ENCODE assay signal across 13 mouse cellular contexts in genomic region chr10:117829022-117829421, GRCm38 (mm10).
"Had no signal": no experiment of that assay in that cellular context is flagged by ENCODE, and none has a peak within 500 bp of the region (broad histone marks: within the 10 kb centered on the region; RNA-seq: fewer than 3 reads in every experiment).

No protein-coding gene starts in this region.

- H3K4me2 ChIP-seq: hindbrain, embryonic 14.5 days; kidney, embryonic 15.5 days; limb, embryonic 12.5 days; liver, embryonic 13.5 days; midbrain, embryonic 13.5 days had no signal

- H3K4me3 ChIP-seq: kidney, embryonic 15.5 days; limb, embryonic 12.5 days; liver, embryonic 13.5 days; midbrain, embryonic 13.5 days had no signal

- H3K27me3 ChIP-seq: kidney, embryonic 15.5 days; limb, embryonic 12.5 days; liver, embryonic 13.5 days; midbrain, embryonic 13.5 days had no signal

- H3K9me3 ChIP-seq: kidney, embryonic 15.5 days; limb, embryonic 12.5 days; liver, embryonic 13.5 days; midbrain, embryonic 13.5 days had no signal

- ATAC-seq: intestine, embryonic 16.5 days; midbrain, embryonic 13.5 days had no signal

- DNase-seq: kidney, postnatal 25 days; layer of hippocampus, adult 9-11 months; liver, embryonic 13.5 days; lung, adult 18-20 months; right cerebral cortex, adult 18-20 months; right cerebral cortex, postnatal 25 days; thymus, adult 2 months; thymus, postnatal 36 days had no signal

- H3K27ac ChIP-seq: hindbrain, embryonic 14.5 days; kidney, embryonic 15.5 days; limb, embryonic 12.5 days; liver, embryonic 13.5 days; midbrain, embryonic 13.5 days had no signal

- H3K9ac ChIP-seq: hindbrain, embryonic 14.5 days; kidney, embryonic 15.5 days; limb, embryonic 12.5 days; liver, embryonic 13.5 days; midbrain, embryonic 13.5 days had no signal
